In genomic region chr12:112301929-112302328, GRCm38 (mm10) we compare ENCODE assay signal across 17 mouse cellular contexts.
DNase-seq lines count a peak whose midpoint lies in the region; ATAC-seq lines count a peak whose summit lies in the region.
"Had no signal": no experiment of that assay in that cellular context is flagged by ENCODE, and none has a peak within 500 bp of the region (broad histone marks: within the 10 kb centered on the region; RNA-seq: fewer than 3 reads in every experiment).

No protein-coding gene starts in this region.

- no peaks in the 10 kb centered on the region for H3K36me3 ChIP-seq in forebrain, embryonic 12.5 days (replicated peaks)
- H3K36me3 ChIP-seq in forebrain, embryonic 15.5 days = no peaks in the 10 kb centered on the region
- H3K36me3 ChIP-seq in midbrain, embryonic 11.5 days (ENCODE audit: control insufficient read depth, insufficient read depth, low read length) = no peaks in the 10 kb centered on the region
- no peaks in the 10 kb centered on the region for H3K36me3 ChIP-seq in midbrain, embryonic 15.5 days (replicated peaks)
- H3K36me3 ChIP-seq in limb, embryonic 12.5 days = no peaks in the 10 kb centered on the region
- no peaks in the 10 kb centered on the region for H3K36me3 ChIP-seq in neural tube, embryonic 15.5 days

- WGBS in forebrain, embryonic 12.5 days = 26% methylated on average over 8 of the region's 8 CpGs
- WGBS in forebrain, embryonic 15.5 days = 25% methylated on average over 8 of the region's 8 CpGs
- 10% methylated on average over 8 of the region's 8 CpGs for WGBS in midbrain, embryonic 11.5 days
- 14% methylated on average over 8 of the region's 8 CpGs for WGBS in midbrain, embryonic 15.5 days
- WGBS in limb, embryonic 12.5 days = 7% methylated on average over 8 of the region's 8 CpGs
- 8% methylated on average over 8 of the region's 8 CpGs for WGBS in neural tube, embryonic 15.5 days

- 0 out of 2 replicates have a peak overlapping the region, but pooled peaks have one; percentile 6 for H3K4me2 ChIP-seq in forebrain, embryonic 12.5 days
- H3K4me2 ChIP-seq in forebrain, embryonic 15.5 days (replicated peaks) = no peak overlapping the region
- H3K4me2 ChIP-seq in midbrain, embryonic 11.5 days = peak overlapping the region; percentile 16; the same call in 1 of the 2 replicates
- no peak overlapping the region for H3K4me2 ChIP-seq in midbrain, embryonic 15.5 days
- H3K4me2 ChIP-seq in limb, embryonic 12.5 days = peak overlapping the region; percentile 50
- peak overlapping the region; percentile 27 for H3K4me2 ChIP-seq in neural tube, embryonic 15.5 days

- H3K4me3 ChIP-seq in forebrain, embryonic 12.5 days (replicated peaks) = no peak overlapping the region
- H3K4me3 ChIP-seq in forebrain, embryonic 15.5 days = no peak overlapping the region
- no peak overlapping the region for H3K4me3 ChIP-seq in midbrain, embryonic 11.5 days (ENCODE audit: low read depth, low read length)
- no peak overlapping the region for H3K4me3 ChIP-seq in midbrain, embryonic 15.5 days
- no peak overlapping the region for H3K4me3 ChIP-seq in limb, embryonic 12.5 days (replicated peaks)
- H3K4me3 ChIP-seq in neural tube, embryonic 15.5 days (replicated peaks) = no peak overlapping the region
- H3K4me3 ChIP-seq: gastrocnemius, adult 2 months; heart, adult 2 months had no signal

- peaks cover 47% of the 10 kb centered on the region for H3K4me1 ChIP-seq in forebrain, embryonic 12.5 days
- H3K4me1 ChIP-seq in forebrain, embryonic 15.5 days = peaks cover 26% of the 10 kb centered on the region
- peaks cover 34% of the 10 kb centered on the region for H3K4me1 ChIP-seq in midbrain, embryonic 11.5 days (ENCODE audit: control insufficient read depth, insufficient read depth, low read length)
- peaks cover 30% of the 10 kb centered on the region for H3K4me1 ChIP-seq in midbrain, embryonic 15.5 days
- peaks cover 46% of the 10 kb centered on the region for H3K4me1 ChIP-seq in limb, embryonic 12.5 days (replicated peaks)
- peaks cover 28% of the 10 kb centered on the region for H3K4me1 ChIP-seq in neural tube, embryonic 15.5 days

- H3K27me3 ChIP-seq in forebrain, embryonic 12.5 days = peaks cover 37% of the 10 kb centered on the region
- no peaks in the 10 kb centered on the region for H3K27me3 ChIP-seq in forebrain, embryonic 15.5 days
- peaks cover 7% of the 10 kb centered on the region; the same call in 1 of the 2 replicates for H3K27me3 ChIP-seq in midbrain, embryonic 11.5 days (ENCODE audit: control insufficient read depth, insufficient read depth, low read length)
- no peaks in the 10 kb centered on the region for H3K27me3 ChIP-seq in midbrain, embryonic 15.5 days (replicated peaks)
- H3K27me3 ChIP-seq in limb, embryonic 12.5 days = peaks cover 53% of the 10 kb centered on the region
- H3K27me3 ChIP-seq in neural tube, embryonic 15.5 days (replicated peaks) = peaks cover 31% of the 10 kb centered on the region

- no peak overlapping the region for H3K27ac ChIP-seq in forebrain, embryonic 12.5 days
- H3K27ac ChIP-seq in forebrain, embryonic 15.5 days (replicated peaks) = no peak overlapping the region
- no peak overlapping the region for H3K27ac ChIP-seq in midbrain, embryonic 11.5 days (ENCODE audit: low read depth, low read length)
- H3K27ac ChIP-seq in midbrain, embryonic 15.5 days = no peak overlapping the region
- H3K27ac ChIP-seq in limb, embryonic 12.5 days = no peak overlapping the region
- no peak overlapping the region for H3K27ac ChIP-seq in neural tube, embryonic 15.5 days (replicated peaks)
- H3K27ac ChIP-seq: gastrocnemius, adult 2 months; heart, adult 2 months had no signal

- H3K9ac ChIP-seq in forebrain, embryonic 12.5 days = no peak overlapping the region
- no peak overlapping the region for H3K9ac ChIP-seq in forebrain, embryonic 15.5 days (replicated peaks)
- no peak overlapping the region for H3K9ac ChIP-seq in midbrain, embryonic 11.5 days (ENCODE audit: low read length)
- no peak overlapping the region for H3K9ac ChIP-seq in midbrain, embryonic 15.5 days
- no peak overlapping the region for H3K9ac ChIP-seq in limb, embryonic 12.5 days (replicated peaks)
- H3K9ac ChIP-seq in neural tube, embryonic 15.5 days (replicated peaks) = no peak overlapping the region

- DNase-seq in midbrain, embryonic 11.5 days (ENCODE audit: low spot score, missing footprints) = peak; percentile 89
- no peak for DNase-seq in adrenal gland, postnatal 25 days
- DNase-seq: cerebellum, adult 11-12 months; gastrocnemius, adult 2 months; heart, adult 2 months; kidney, postnatal 25 days; layer of hippocampus, postnatal 36 days; liver; lung, adult 2 months; right cerebral cortex, adult 18-20 months had no signal

- H3K9me3 ChIP-seq in forebrain, embryonic 12.5 days = no peaks in the 10 kb centered on the region
- H3K9me3 ChIP-seq in forebrain, embryonic 15.5 days = no peaks in the 10 kb centered on the region
- H3K9me3 ChIP-seq in midbrain, embryonic 11.5 days (ENCODE audit: control insufficient read depth, low read length) = no peaks in the 10 kb centered on the region
- H3K9me3 ChIP-seq in midbrain, embryonic 15.5 days = no peaks in the 10 kb centered on the region
- H3K9me3 ChIP-seq in limb, embryonic 12.5 days = no peaks in the 10 kb centered on the region
- no peaks in the 10 kb centered on the region for H3K9me3 ChIP-seq in neural tube, embryonic 15.5 days (replicated peaks)

- peak; percentile 25; the same call in 1 of the 2 replicates for ATAC-seq in forebrain, embryonic 12.5 days (ENCODE audit: low FRiP score)
- ATAC-seq in forebrain, embryonic 15.5 days (replicated peaks) = no peak
- ATAC-seq in midbrain, embryonic 11.5 days (ENCODE audit: low FRiP score) = peak; percentile 60
- no peak for ATAC-seq in midbrain, embryonic 15.5 days (replicated peaks)
- no peak for ATAC-seq in limb, embryonic 12.5 days (ENCODE audit: insufficient number of reproducible peaks, insufficient read depth, low FRiP score, low TSS enrichment, low read depth)
- ATAC-seq in neural tube, embryonic 15.5 days (ENCODE audit: low FRiP score) = peak; percentile 16; the same call in 1 of the 2 replicates
- ATAC-seq in megakaryocyte progenitor cell, adult 5-6 weeks (replicated peaks; ENCODE audit: poor library complexity) = no peak
- ATAC-seq: Patski had no signal

Comparison
In these comparisons a context has a peak if more than half of its experiments do, and no peak if none do; other contexts are left out.
1. ATAC-seq: peak in forebrain, embryonic 12.5 days (single experiment), midbrain, embryonic 11.5 days (single experiment) and neural tube, embryonic 15.5 days (single experiment); none in forebrain, embryonic 15.5 days (single experiment), midbrain, embryonic 15.5 days (single experiment), limb, embryonic 12.5 days (single experiment) and megakaryocyte progenitor cell, adult 5-6 weeks (single experiment).
2. H3K4me2 ChIP-seq: peak in forebrain, embryonic 12.5 days (single experiment), midbrain, embryonic 11.5 days (single experiment), limb, embryonic 12.5 days (single experiment) and neural tube, embryonic 15.5 days (single experiment); none in forebrain, embryonic 15.5 days (single experiment) and midbrain, embryonic 15.5 days (single experiment).